Mouse (Mus musculus): Measurements from ENCODE around the gene Spryd3. TPM values are rescaled to one million over a fixed set of nuclear protein-coding genes. Genes with fewer than 3 reads are reported as not detected.
"Not testable (repeated sequence)": the region's sequence is repeated elsewhere in the genome, so short reads cannot be mapped to it uniquely, and the experiment has no call there.

The Spryd3 gene
- total and polyA plus RNA-seq, 2 experiments from 2014 or later = 118 to 134 TPM

GRCm38 (mm10) chr15:102163900-102164693, 28.1 kb upstream of the Spryd3 start:
- no peak for DNase-seq (ENCODE audit: low spot score)
- ATAC-seq (ENCODE audit: low FRiP score) = no peak
- Histone ChIP-seq H3K4me3 (ENCODE audit: low read depth, low read length) (no peak overlapping the region), H3K27me3 (ENCODE audit: insufficient read depth, low read length) (no peaks in the 10 kb centered on the region), H3K36me3 (ENCODE audit: insufficient read depth, low read length) (no peaks in the 10 kb centered on the region), H3K9ac (replicated peaks; ENCODE audit: low read length, poor library complexity, severe bottlenecking) (no peak overlapping the region), H3K27ac (ENCODE audit: low read depth, low read length) (no peak overlapping the region), H3K4me2 (ENCODE audit: low read depth, low read length, poor library complexity, severe bottlenecking) (no peak overlapping the region), H3K9me3 (ENCODE audit: low read length) (no peaks in the 10 kb centered on the region), H3K4me1 (ENCODE audit: insufficient read depth, low read length) (no peaks in the 10 kb centered on the region)
- WGBS = 52% methylated on average over 3 of the region's 3 CpGs
- TF ChIP-seq CTCF (IDR thresholded peaks at IDR 0.05) = peak; percentile 13; the same call in 1 of the 2 replicates

GRCm38 (mm10) chr15:102160415-102161060, 24.5 kb upstream of the Spryd3 start:
- H3K9me3 ChIP-seq (ENCODE audit: low read length) = no peaks in the 10 kb centered on the region
- H3K27ac ChIP-seq (ENCODE audit: low read depth, low read length) = no peak overlapping the region
- 66% methylated on average over 25 of the region's 27 CpGs for WGBS
- peaks cover 6% of the 10 kb centered on the region; the same call in 1 of the 2 replicates for H3K4me1 ChIP-seq (ENCODE audit: insufficient read depth, low read length)
- H3K4me3 ChIP-seq (ENCODE audit: low read depth, low read length) = no peak overlapping the region
- H3K36me3 ChIP-seq (ENCODE audit: insufficient read depth, low read length) = no peaks in the 10 kb centered on the region
- TF ChIP-seq CTCF (IDR thresholded peaks at IDR 0.05) = no peak
- H3K9ac ChIP-seq (replicated peaks; ENCODE audit: low read length, poor library complexity, severe bottlenecking) = no peak overlapping the region
- DNase-seq (ENCODE audit: low spot score) (no peak), ATAC-seq (ENCODE audit: low FRiP score) (no peak)
- H3K27me3 ChIP-seq (ENCODE audit: insufficient read depth, low read length) = no peaks in the 10 kb centered on the region
- H3K4me2 ChIP-seq (ENCODE audit: low read depth, low read length, poor library complexity, severe bottlenecking) = no peak overlapping the region

- 22% methylated on average over 20 of the region's 20 CpGs for WGBS
- DNase-seq (ENCODE audit: low spot score) = peak; percentile 55
- no peak overlapping the region for H3K27ac ChIP-seq (ENCODE audit: low read depth, low read length)
These were observed 20.8 kb upstream of the Spryd3 start for GRCm38 (mm10) chr15:102156836-102157235.

GRCm38 (mm10) chr15:102155006-102155405, 19.0 kb upstream of the Spryd3 start:
- ATAC-seq (ENCODE audit: low FRiP score); H3K4me2 ChIP-seq (ENCODE audit: low read depth, low read length, poor library complexity, severe bottlenecking); H3K9me3 ChIP-seq (ENCODE audit: low read length); H3K4me1 ChIP-seq (ENCODE audit: insufficient read depth, low read length); H3K27ac ChIP-seq (ENCODE audit: low read depth, low read length); H3K4me3 ChIP-seq (ENCODE audit: low read depth, low read length); H3K36me3 ChIP-seq (ENCODE audit: insufficient read depth, low read length); H3K27me3 ChIP-seq (ENCODE audit: insufficient read depth, low read length); DNase-seq (ENCODE audit: low spot score); H3K9ac ChIP-seq (replicated peaks; ENCODE audit: low read length, poor library complexity, severe bottlenecking): not testable (repeated sequence)
- 93% methylated on average over 6 of the region's 6 CpGs for WGBS
- TF ChIP-seq CTCF (IDR thresholded peaks at IDR 0.05) = peak; percentile 20; the same call in 1 of the 2 replicates

More at GRCm38 (mm10) chr15:102156836-102157235, 20.8 kb upstream of the Spryd3 start:
- 0 out of 2 replicates have a peak, but pooled peaks have one; percentile 7 for TF ChIP-seq CTCF (IDR thresholded peaks at IDR 0.05)
- H3K4me2 ChIP-seq (ENCODE audit: low read depth, low read length, poor library complexity, severe bottlenecking) = no peak overlapping the region
- H3K9ac ChIP-seq (replicated peaks; ENCODE audit: low read length, poor library complexity, severe bottlenecking) = no peak overlapping the region
- no peaks in the 10 kb centered on the region for H3K36me3 ChIP-seq (ENCODE audit: insufficient read depth, low read length)
- no peaks in the 10 kb centered on the region for H3K9me3 ChIP-seq (ENCODE audit: low read length)
- H3K4me3 ChIP-seq (ENCODE audit: low read depth, low read length) = no peak overlapping the region
- peaks cover 6% of the 10 kb centered on the region; the same call in 1 of the 2 replicates for H3K4me1 ChIP-seq (ENCODE audit: insufficient read depth, low read length)
- H3K27me3 ChIP-seq (ENCODE audit: insufficient read depth, low read length) = no peaks in the 10 kb centered on the region
- ATAC-seq (ENCODE audit: low FRiP score) = peak; percentile 31; the same call in 1 of the 2 replicates

GRCm38 (mm10) chr15:102152646-102153045, 16.6 kb upstream of the Spryd3 start:
- DNase-seq (ENCODE audit: low spot score) = no peak
- H3K4me2 ChIP-seq (ENCODE audit: low read depth, low read length, poor library complexity, severe bottlenecking) = no peak overlapping the region

More at GRCm38 (mm10) chr15:102152646-102153045, 16.6 kb upstream of the Spryd3 start:
- Histone ChIP-seq H3K9ac (replicated peaks; ENCODE audit: low read length, poor library complexity, severe bottlenecking) (no peak overlapping the region), H3K27me3 (ENCODE audit: insufficient read depth, low read length) (no peaks in the 10 kb centered on the region), H3K4me1 (ENCODE audit: insufficient read depth, low read length) (peaks cover 5% of the 10 kb centered on the region; the same call in 1 of the 2 replicates), H3K9me3 (ENCODE audit: low read length) (no peaks in the 10 kb centered on the region), H3K4me3 (ENCODE audit: low read depth, low read length) (no peak overlapping the region), H3K36me3 (ENCODE audit: insufficient read depth, low read length) (no peaks in the 10 kb centered on the region), H3K27ac (ENCODE audit: low read depth, low read length) (no peak overlapping the region)
- 30% methylated on average over 4 of the region's 4 CpGs for WGBS
- no peak for TF ChIP-seq CTCF (IDR thresholded peaks at IDR 0.05)
- no peak for ATAC-seq (ENCODE audit: low FRiP score)

Measured in midbrain, postnatal 0 days (tissue).